Mouse (Mus musculus): ENCODE results near the gene Enpp3. TPM values are rescaled to one million over a fixed set of nuclear protein-coding genes. Genes with fewer than 3 reads are reported as not detected.

The Enpp3 gene
- total and polyA plus RNA-seq, 3 experiments = 0.04 to 0.24 (median 0.08) TPM

GRCm38 (mm10) chr10:24835702-24836342, 6.8 kb downstream of the Enpp3 start:
- Histone ChIP-seq H3K9me3 (replicated peaks; ENCODE audit: low read length) (peaks cover 24% of the 10 kb centered on the region), H3K27ac (ENCODE audit: insufficient read depth, low read depth) (no peak overlapping the region), H3K27me3 (replicated peaks) (no peaks in the 10 kb centered on the region), H3K4me1 (ENCODE audit: control insufficient read depth in 1 of 2, insufficient read depth in 2 of 2) (peaks cover 0 to 8% of the 10 kb centered on the region in 2 experiments; a peak in 2 of 4 replicates), H3K36me3 (replicated peaks in 1 of 2; ENCODE audit: control insufficient read depth in 1 of 2, insufficient read depth in 1 of 2, low read length in 1 of 2) (no peaks in the 10 kb centered on the region), H3K79me2 (replicated peaks; ENCODE audit: control insufficient read depth, extremely low read depth, insufficient read depth, poor library complexity, severe bottlenecking) (no peaks in the 10 kb centered on the region), H3K4me3 (replicated peaks in 1 of 3; ENCODE audit: low read depth in 2 of 3, low read length in 2 of 3, poor library complexity in 1 of 3) (no peak overlapping the region), H3K9ac (ENCODE audit: insufficient read depth, low read depth) (no peak overlapping the region), H3K4me2 (ENCODE audit: insufficient read depth, low read depth, poor library complexity, severe bottlenecking) (no peak overlapping the region)
- dilution Hi-C loops (cut with MboI; ENCODE audit: extremely low pct_ligation_motif_present, extremely low pct_unique_long_range_greater_than_20kb, low sequenced_read_pairs) (no loop called here), in situ Hi-C loops (cut with MboI; ENCODE audit: low pct_ligation_motif_present, low pct_unique_long_range_greater_than_20kb, low sequenced_read_pairs) (loop anchor here (25.0 kb wide), 1 partner anchor 199 kb away; no protein-coding TSS in a partner anchor)
- no peak for DNase-seq (ENCODE audit: extremely low read depth)
- no peak for TF ChIP-seq MAFK (IDR thresholded peaks at IDR 0.05; ENCODE audit: insufficient replicate concordance, low read length)
- TF ChIP-seq JUN (IDR thresholded peaks at IDR 0.05; ENCODE audit: insufficient read depth, low read depth, low read length) = no peak
- no peak for TF ChIP-seq HCFC1 (IDR thresholded peaks at IDR 0.05; ENCODE audit: low read depth, low read length)
- TF ChIP-seq KAT2A (IDR thresholded peaks at IDR 0.05; ENCODE audit: insufficient replicate concordance, low read length) = no peak
- TF ChIP-seq CTCF (conservative IDR thresholded peaks at IDR 0.05 in 1 of 2, IDR thresholded peaks at IDR 0.05 in 1 of 2; ENCODE audit: low read depth in 2 of 2, low read length in 2 of 2) = no peak
- no peak for TF ChIP-seq MAX (IDR thresholded peaks at IDR 0.05; ENCODE audit: low read length)
- no peak for TF ChIP-seq ZKSCAN1 (IDR thresholded peaks at IDR 0.05; ENCODE audit: borderline replicate concordance, low read depth, low read length)
- TF ChIP-seq MXI1 (IDR thresholded peaks at IDR 0.05; ENCODE audit: low read depth, low read length) = no peak
- TF ChIP-seq NELFE (IDR thresholded peaks at IDR 0.05; ENCODE audit: low read depth, low read length) = no peak
- no peak for TF ChIP-seq ZNF384 (IDR thresholded peaks at IDR 0.05; ENCODE audit: low read depth, low read length)
- no peak for TF ChIP-seq SIN3A (IDR thresholded peaks at IDR 0.05; ENCODE audit: low read length)
- no peak for TF ChIP-seq TCF12 (IDR thresholded peaks at IDR 0.05; ENCODE audit: low read depth, low read length)
- TF ChIP-seq USF1 (IDR thresholded peaks at IDR 0.05; ENCODE audit: low read depth, low read length) = no peak
- no peak for TF ChIP-seq IRF4 (IDR thresholded peaks at IDR 0.05; ENCODE audit: low read depth, low read length)
- no peak for TF ChIP-seq UBTF (IDR thresholded peaks at IDR 0.05; ENCODE audit: low read depth, low read length)
- TF ChIP-seq MYC (IDR thresholded peaks at IDR 0.05; ENCODE audit: low read depth, low read length) = no peak
- TF ChIP-seq POLR2A (IDR thresholded peaks at IDR 0.05; ENCODE audit: low read depth, low read length) = no peak
- no peak for TF ChIP-seq ELF1 (IDR thresholded peaks at IDR 0.05; ENCODE audit: low read depth, low read length)

- peaks cover 22% of the 10 kb centered on the region for H3K9me3 ChIP-seq (replicated peaks; ENCODE audit: low read length)
- no peaks in the 10 kb centered on the region for H3K36me3 ChIP-seq (replicated peaks in 1 of 2; ENCODE audit: control insufficient read depth in 1 of 2, insufficient read depth in 1 of 2, low read length in 1 of 2)
- H3K27me3 ChIP-seq (replicated peaks) = no peaks in the 10 kb centered on the region
- H3K4me2 ChIP-seq (ENCODE audit: insufficient read depth, low read depth, poor library complexity, severe bottlenecking) = no peak overlapping the region
- no peaks in the 10 kb centered on the region for H3K79me2 ChIP-seq (replicated peaks; ENCODE audit: control insufficient read depth, extremely low read depth, insufficient read depth, poor library complexity, severe bottlenecking)
- no peak overlapping the region for H3K9ac ChIP-seq (ENCODE audit: insufficient read depth, low read depth)
- H3K4me3 ChIP-seq (replicated peaks in 1 of 3; ENCODE audit: low read depth in 2 of 3, low read length in 2 of 3, poor library complexity in 1 of 3) = no peak overlapping the region
- in situ Hi-C loops (cut with MboI; ENCODE audit: low pct_ligation_motif_present, low pct_unique_long_range_greater_than_20kb, low sequenced_read_pairs) = loop anchor here (25.0 kb wide), 1 partner anchor 198 kb away; no protein-coding TSS in a partner anchor
- no peak for DNase-seq (ENCODE audit: extremely low read depth)
- dilution Hi-C loops (cut with MboI; ENCODE audit: extremely low pct_ligation_motif_present, extremely low pct_unique_long_range_greater_than_20kb, low sequenced_read_pairs) = no loop called here
- H3K4me1 ChIP-seq (ENCODE audit: control insufficient read depth in 1 of 2, insufficient read depth in 2 of 2) = peaks cover 0 to 16% of the 10 kb centered on the region in 2 experiments; a peak in 2 of 4 replicates
- no peak for TF ChIP-seq EP300 (IDR thresholded peaks at IDR 0.05; ENCODE audit: low read length)
- TF ChIP-seq NRF1 (IDR thresholded peaks at IDR 0.05; ENCODE audit: low read depth, low read length) = no peak
- TF ChIP-seq KAT2A (IDR thresholded peaks at IDR 0.05; ENCODE audit: insufficient replicate concordance, low read length) = no peak
- no peak for TF ChIP-seq JUND (conservative IDR thresholded peaks at IDR 0.05; ENCODE audit: low read depth, low read length)
- TF ChIP-seq USF2 (conservative IDR thresholded peaks at IDR 0.05; ENCODE audit: low read depth, low read length) = no peak
- no peak for TF ChIP-seq ZC3H11A (IDR thresholded peaks at IDR 0.05; ENCODE audit: low read depth, low read length)
- TF ChIP-seq POLR2A (IDR thresholded peaks at IDR 0.05; ENCODE audit: low read depth, low read length) = no peak
- no peak for TF ChIP-seq ZMIZ1 (IDR thresholded peaks at IDR 0.05; ENCODE audit: low read depth, low read length)
- no peak for TF ChIP-seq ZKSCAN1 (IDR thresholded peaks at IDR 0.05; ENCODE audit: borderline replicate concordance, low read depth, low read length)
- no peak overlapping the region for H3K27ac ChIP-seq (ENCODE audit: insufficient read depth, low read depth)
Observed at GRCm38 (mm10) chr10:24834634-24835371, 7.8 kb downstream of the Enpp3 start.
